Mouse (Mus musculus): ENCODE results near the gene Usp39. TPM values are rescaled to one million over a fixed set of nuclear protein-coding genes. Genes with fewer than 3 reads are reported as not detected.

Gene Usp39
- total and polyA plus RNA-seq, 3 experiments = 26.3 to 116 (median 100) TPM

DNA sequence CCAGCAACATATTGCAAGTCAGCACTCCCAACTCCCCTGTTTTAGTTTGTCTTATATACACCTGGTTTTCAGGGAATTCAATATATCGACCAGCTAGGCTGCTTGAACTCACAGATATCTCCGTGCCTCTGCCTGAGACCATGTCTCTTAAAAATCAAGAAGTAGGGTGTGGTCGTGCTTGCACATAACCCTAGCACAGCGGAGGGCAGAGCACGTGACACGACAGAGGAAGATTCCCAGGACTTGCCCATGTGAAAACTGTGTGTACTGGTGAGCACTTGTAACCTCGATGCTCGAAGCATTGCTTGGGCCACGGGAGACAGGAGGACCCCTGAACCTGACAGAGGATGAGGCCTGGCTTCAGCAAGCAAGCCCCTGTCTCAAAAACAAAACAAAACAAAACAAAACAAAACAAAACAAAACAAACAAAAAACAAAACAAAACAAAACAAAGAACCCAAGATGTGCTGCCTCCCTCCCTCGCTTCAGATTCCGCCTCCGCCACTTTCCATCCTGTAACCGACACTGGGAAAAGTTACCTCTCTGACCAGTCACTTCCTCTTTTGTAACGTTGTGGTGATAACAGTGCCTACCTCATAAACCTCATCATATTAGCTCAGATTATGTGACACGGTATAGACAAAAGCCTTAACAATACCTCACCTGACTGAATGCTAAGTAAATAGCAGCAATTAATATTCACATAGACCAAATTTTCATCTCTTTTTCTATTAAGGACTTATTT lies 30.0 kb upstream of the Usp39 start:
- Histone ChIP-seq H3K36me3 (replicated peaks) (peaks cover 82% of the 10 kb centered on the region), H3K9me3 (replicated peaks) (no peaks in the 10 kb centered on the region), H3K4me1 (ENCODE audit: insufficient read depth, low read depth, low read length) (peaks cover 90% of the 10 kb centered on the region), H3K27me3 (ENCODE audit: insufficient read depth, low read length) (no peaks in the 10 kb centered on the region), H3K4me3 (ENCODE audit: low read depth, low read length) (peak overlapping the region; percentile 59; the same call in 1 of the 2 replicates)
- DNase-seq (ENCODE audit: low spot score) (peak; percentile 47), ATAC-seq (ENCODE audit: extremely low read depth, insufficient number of reproducible peaks, low FRiP score, poor library complexity, severe bottlenecking) (peak; percentile 41)
- TF ChIP-seq CTCF (IDR thresholded peaks at IDR 0.05; ENCODE audit: low read depth, low read length) (no peak), GATA1 (IDR thresholded peaks at IDR 0.05; ENCODE audit: borderline replicate concordance, low read length) (no peak), POLR2AphosphoS5 (IDR thresholded peaks at IDR 0.05; ENCODE audit: insufficient replicate concordance, low read depth, low read length) (no peak), TAL1 (conservative IDR thresholded peaks at IDR 0.05; ENCODE audit: low read depth, low read length) (no peak), GATA2 (IDR thresholded peaks at IDR 0.05; ENCODE audit: borderline replicate concordance, low read depth, low read length) (no peak)

DNA sequence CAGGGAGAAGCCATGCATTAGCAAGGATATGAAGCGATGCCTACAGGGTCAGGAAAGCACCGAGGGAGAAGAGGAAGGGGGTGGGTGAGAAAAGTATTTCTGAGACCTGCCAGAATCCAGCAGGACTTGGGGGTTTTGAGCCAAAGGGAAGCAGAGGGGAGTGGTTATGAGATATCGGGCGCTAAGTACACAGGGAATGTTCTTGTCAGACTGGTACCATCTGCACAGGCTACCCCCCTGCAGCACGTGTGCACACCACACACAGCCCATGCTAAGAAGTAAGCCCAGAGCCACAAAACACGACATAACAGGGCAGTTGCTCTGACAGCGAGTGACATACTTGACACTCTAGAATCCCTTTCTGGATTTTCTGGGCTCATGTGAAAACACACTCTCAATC lies 29.2 kb upstream of the Usp39 start:
- no peaks in the 10 kb centered on the region for H3K9me3 ChIP-seq (replicated peaks)
- TF ChIP-seq TAL1 (conservative IDR thresholded peaks at IDR 0.05; ENCODE audit: low read depth, low read length) (no peak), POLR2AphosphoS5 (IDR thresholded peaks at IDR 0.05; ENCODE audit: insufficient replicate concordance, low read depth, low read length) (no peak), CTCF (IDR thresholded peaks at IDR 0.05; ENCODE audit: low read depth, low read length) (no peak), GATA2 (IDR thresholded peaks at IDR 0.05; ENCODE audit: borderline replicate concordance, low read depth, low read length) (no peak), GATA1 (IDR thresholded peaks at IDR 0.05; ENCODE audit: borderline replicate concordance, low read length) (no peak)
- ATAC-seq (ENCODE audit: extremely low read depth, insufficient number of reproducible peaks, low FRiP score, poor library complexity, severe bottlenecking) = 0 out of 2 replicates have a peak, but pooled peaks have one; percentile 9
- H3K4me1 ChIP-seq (ENCODE audit: insufficient read depth, low read depth, low read length) = peaks cover 95% of the 10 kb centered on the region
- no peaks in the 10 kb centered on the region for H3K27me3 ChIP-seq (ENCODE audit: insufficient read depth, low read length)
- H3K4me3 ChIP-seq (ENCODE audit: low read depth, low read length) = peak overlapping the region; percentile 53; the same call in 1 of the 2 replicates
- peaks cover 90% of the 10 kb centered on the region for H3K36me3 ChIP-seq (replicated peaks)
- DNase-seq (ENCODE audit: low spot score) = no peak

- no peaks in the 10 kb centered on the region for H3K9me3 ChIP-seq (replicated peaks)
- no peaks in the 10 kb centered on the region for H3K27me3 ChIP-seq (ENCODE audit: insufficient read depth, low read length)
- TF ChIP-seq POLR2AphosphoS5 (IDR thresholded peaks at IDR 0.05; ENCODE audit: insufficient replicate concordance, low read depth, low read length) = no peak
- no peak for TF ChIP-seq CTCF (IDR thresholded peaks at IDR 0.05; ENCODE audit: low read depth, low read length)
- no peak for TF ChIP-seq GATA2 (IDR thresholded peaks at IDR 0.05; ENCODE audit: borderline replicate concordance, low read depth, low read length)
- no peak for TF ChIP-seq GATA1 (IDR thresholded peaks at IDR 0.05; ENCODE audit: borderline replicate concordance, low read length)
- TF ChIP-seq TAL1 (conservative IDR thresholded peaks at IDR 0.05; ENCODE audit: low read depth, low read length) = no peak
- DNase-seq (ENCODE audit: low spot score) (no peak), ATAC-seq (ENCODE audit: extremely low read depth, insufficient number of reproducible peaks, low FRiP score, poor library complexity, severe bottlenecking) (no peak)
- peaks cover 94% of the 10 kb centered on the region for H3K36me3 ChIP-seq (replicated peaks)
- H3K4me1 ChIP-seq (ENCODE audit: insufficient read depth, low read depth, low read length) = peaks cover 91% of the 10 kb centered on the region
- no peak overlapping the region for H3K4me3 ChIP-seq (ENCODE audit: low read depth, low read length)
Measured at GRCm38 (mm10) chr6:72373184-72373583, 28.2 kb upstream of the Usp39 start.

DNA sequence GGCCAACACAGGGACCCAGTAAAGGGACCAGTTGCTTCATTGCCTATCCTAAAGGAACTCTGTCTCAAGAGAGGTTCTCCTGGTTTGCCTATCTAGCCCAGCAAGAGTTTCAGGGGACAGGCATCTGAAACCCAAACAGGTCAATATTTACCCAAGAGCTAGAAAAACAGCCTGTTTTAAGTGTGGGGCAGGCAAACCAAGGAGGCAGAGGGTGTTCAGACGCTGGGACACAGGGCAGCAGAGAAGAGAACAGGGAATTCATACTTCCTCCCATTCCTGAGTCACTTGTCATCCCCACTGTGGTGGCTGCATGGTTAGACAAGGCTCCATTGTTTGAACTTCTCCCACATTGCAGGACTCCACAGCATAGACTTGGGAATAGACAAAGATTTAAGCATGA lies 26.6 kb upstream of the Usp39 start:
- ATAC-seq (ENCODE audit: extremely low read depth, insufficient number of reproducible peaks, low FRiP score, poor library complexity, severe bottlenecking) = no peak
- H3K36me3 ChIP-seq (replicated peaks) = peaks cover 88% of the 10 kb centered on the region
- H3K4me1 ChIP-seq (ENCODE audit: insufficient read depth, low read depth, low read length) = peaks cover 84% of the 10 kb centered on the region
- H3K9me3 ChIP-seq (replicated peaks) = no peaks in the 10 kb centered on the region
- no peak for DNase-seq (ENCODE audit: low spot score)
- no peaks in the 10 kb centered on the region for H3K27me3 ChIP-seq (ENCODE audit: insufficient read depth, low read length)
- H3K4me3 ChIP-seq (ENCODE audit: low read depth, low read length) = no peak overlapping the region
- TF ChIP-seq CTCF (IDR thresholded peaks at IDR 0.05; ENCODE audit: low read depth, low read length) = no peak
- TF ChIP-seq TAL1 (conservative IDR thresholded peaks at IDR 0.05; ENCODE audit: low read depth, low read length) = no peak
- TF ChIP-seq POLR2AphosphoS5 (IDR thresholded peaks at IDR 0.05; ENCODE audit: insufficient replicate concordance, low read depth, low read length) = no peak
- no peak for TF ChIP-seq GATA1 (IDR thresholded peaks at IDR 0.05; ENCODE audit: borderline replicate concordance, low read length)
- TF ChIP-seq GATA2 (IDR thresholded peaks at IDR 0.05; ENCODE audit: borderline replicate concordance, low read depth, low read length) = no peak

DNA sequence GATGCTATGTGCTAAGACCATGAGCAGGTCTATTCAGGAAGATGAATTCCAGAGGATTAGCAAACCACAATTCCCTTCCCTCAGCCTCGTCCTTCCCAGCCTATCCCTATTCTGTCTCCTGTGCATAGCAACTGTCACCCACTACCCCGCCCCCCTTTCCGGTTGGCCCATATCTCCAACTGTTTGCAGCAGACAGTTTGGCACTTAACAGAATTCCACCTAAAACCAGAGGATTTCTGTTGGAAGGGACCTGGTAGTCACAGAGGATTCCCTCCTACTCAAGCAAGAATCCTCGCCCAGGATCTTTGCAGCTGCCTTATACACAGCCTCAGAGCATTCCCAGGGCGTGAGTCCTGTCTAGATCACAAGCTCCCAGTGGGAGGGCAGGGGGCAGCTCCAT lies 26.2 kb upstream of the Usp39 start:
- TF ChIP-seq CTCF (IDR thresholded peaks at IDR 0.05; ENCODE audit: low read depth, low read length) = no peak
- no peak for TF ChIP-seq GATA2 (IDR thresholded peaks at IDR 0.05; ENCODE audit: borderline replicate concordance, low read depth, low read length)
- TF ChIP-seq GATA1 (IDR thresholded peaks at IDR 0.05; ENCODE audit: borderline replicate concordance, low read length) = no peak
- TF ChIP-seq POLR2AphosphoS5 (IDR thresholded peaks at IDR 0.05; ENCODE audit: insufficient replicate concordance, low read depth, low read length) = no peak
- no peak for TF ChIP-seq TAL1 (conservative IDR thresholded peaks at IDR 0.05; ENCODE audit: low read depth, low read length)
- no peak overlapping the region for H3K4me3 ChIP-seq (ENCODE audit: low read depth, low read length)
- no peaks in the 10 kb centered on the region for H3K9me3 ChIP-seq (replicated peaks)
- DNase-seq (ENCODE audit: low spot score) = no peak
- H3K27me3 ChIP-seq (ENCODE audit: insufficient read depth, low read length) = no peaks in the 10 kb centered on the region
- peaks cover 88% of the 10 kb centered on the region for H3K36me3 ChIP-seq (replicated peaks)
- H3K4me1 ChIP-seq (ENCODE audit: insufficient read depth, low read depth, low read length) = peaks cover 84% of the 10 kb centered on the region
- ATAC-seq (ENCODE audit: extremely low read depth, insufficient number of reproducible peaks, low FRiP score, poor library complexity, severe bottlenecking) = no peak

DNA sequence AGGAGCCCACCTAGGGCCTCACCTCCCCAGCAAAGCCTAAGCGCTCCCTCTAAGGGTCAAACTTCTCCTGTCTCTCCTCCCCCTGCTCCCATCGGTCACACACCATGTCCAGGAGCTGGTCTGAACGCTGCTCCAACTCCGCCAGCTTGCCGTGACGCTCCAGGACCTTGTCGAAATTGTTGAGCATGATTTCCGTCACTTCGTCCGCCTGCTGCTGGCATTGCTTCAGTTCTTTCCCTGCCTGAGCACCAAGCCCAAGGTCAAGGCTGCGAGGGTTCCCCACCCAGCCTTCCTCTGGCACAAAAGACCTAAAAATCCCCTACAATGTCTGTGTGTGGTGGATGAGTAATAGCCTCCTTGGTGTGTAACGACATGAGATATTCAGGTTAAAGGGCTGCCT lies 25.1 kb upstream of the Usp39 start:
- Histone ChIP-seq H3K4me3 (ENCODE audit: low read depth, low read length) (no peak overlapping the region; the same call in 1 of the 2 replicates), H3K36me3 (replicated peaks) (peaks cover 80% of the 10 kb centered on the region), H3K27me3 (ENCODE audit: insufficient read depth, low read length) (no peaks in the 10 kb centered on the region), H3K4me1 (ENCODE audit: insufficient read depth, low read depth, low read length) (peaks cover 76% of the 10 kb centered on the region), H3K9me3 (replicated peaks) (no peaks in the 10 kb centered on the region)
- DNase-seq (ENCODE audit: low spot score) (no peak), ATAC-seq (ENCODE audit: extremely low read depth, insufficient number of reproducible peaks, low FRiP score, poor library complexity, severe bottlenecking) (no peak)
- TF ChIP-seq TAL1 (conservative IDR thresholded peaks at IDR 0.05; ENCODE audit: low read depth, low read length) (no peak), GATA2 (IDR thresholded peaks at IDR 0.05; ENCODE audit: borderline replicate concordance, low read depth, low read length) (no peak), GATA1 (IDR thresholded peaks at IDR 0.05; ENCODE audit: borderline replicate concordance, low read length) (no peak), POLR2AphosphoS5 (IDR thresholded peaks at IDR 0.05; ENCODE audit: insufficient replicate concordance, low read depth, low read length) (0 out of 2 replicates have a peak, but pooled peaks have one; percentile 35), CTCF (IDR thresholded peaks at IDR 0.05; ENCODE audit: low read depth, low read length) (no peak)
